Mouse (Mus musculus) brain, adult 2 months (tissue): ENCODE results near the gene Ppfia4.
A peak's percentile ranks its signal among the peaks of the same experiment; 100 is the strongest.

ENCODE experiments used
- DNase-seq: peaks from one replicate; pipeline ENCODE4 v3.0.0; 2011; ENCODE audit warnings: low read depth, low spot score

Gene Ppfia4

GRCm38 (mm10) chr1:134339757-134340619 lies 7.3 kb upstream of the Ppfia4 start:
- peak; percentile 17 for DNase-seq

- DNase-seq, result no peak
Measured at GRCm38 (mm10) chr1:134339162-134339561, 6.4 kb upstream of the Ppfia4 start.

- DNase-seq, result peak; percentile 24
Measured at GRCm38 (mm10) chr1:134336958-134337710, 4.4 kb upstream of the Ppfia4 start.

GRCm38 (mm10) chr1:134335924-134336810 lies 3.4 kb upstream of the Ppfia4 start:
- peak; percentile 93 for DNase-seq

- DNase-seq, result peak; percentile 95
Measured at GRCm38 (mm10) chr1:134335211-134335923, 2.6 kb upstream of the Ppfia4 start.

- DNase-seq, result peak; percentile 16
Measured at GRCm38 (mm10) chr1:134334111-134334827, 1.5 kb upstream of the Ppfia4 start.

GRCm38 (mm10) chr1:134333371-134334110 lies 813 bp upstream of the Ppfia4 start:
- peak; percentile 23 for DNase-seq

GRCm38 (mm10) chr1:134331879-134332635 lies 671 bp downstream of the Ppfia4 start:
- peak; percentile 91 for DNase-seq

GRCm38 (mm10) chr1:134326841-134327346 lies 5.8 kb downstream of the Ppfia4 start:
- peak; percentile 23 for DNase-seq

GRCm38 (mm10) chr1:134322591-134322990 lies 10.1 kb downstream of the Ppfia4 start:
- DNase-seq, result peak; percentile 72

- DNase-seq, result no peak
Measured at GRCm38 (mm10) chr1:134320691-134321301, 11.9 kb downstream of the Ppfia4 start.

- peak; percentile 32 for DNase-seq
Measured at GRCm38 (mm10) chr1:134318261-134318660, 14.5 kb downstream of the Ppfia4 start.

GRCm38 (mm10) chr1:134316361-134316760 lies 16.4 kb downstream of the Ppfia4 start:
- DNase-seq, result no peak

- DNase-seq, result no peak
Measured at GRCm38 (mm10) chr1:134315181-134315580, 17.5 kb downstream of the Ppfia4 start.

- DNase-seq, result peak; percentile 41
Measured at GRCm38 (mm10) chr1:134311760-134312159, 21.0 kb downstream of the Ppfia4 start.

- DNase-seq, result no peak
Measured at GRCm38 (mm10) chr1:134310729-134311128, 22.0 kb downstream of the Ppfia4 start.

GRCm38 (mm10) chr1:134310291-134310690 lies 22.4 kb downstream of the Ppfia4 start:
- DNase-seq, result peak; percentile 64

- DNase-seq, result no peak
Measured at GRCm38 (mm10) chr1:134307409-134307808, 25.3 kb downstream of the Ppfia4 start.
